Mouse (Mus musculus) C2C12 (cell line): ENCODE measurements around the gene Bbox1. TPM values are rescaled to one million over a fixed set of nuclear protein-coding genes. Genes with fewer than 3 reads are reported as not detected.

ENCODE experiments used
- H3K27me3 ChIP-seq: one replicate; pipeline ENCODE4 v1.6.1; 2011; ENCODE audit not compliant: control insufficient read depth, insufficient read depth, insufficient read length
- H3K36me3 ChIP-seq: one replicate; pipeline ENCODE4 v1.6.1; 2011; ENCODE audit not compliant: control insufficient read depth, insufficient read depth
- H3K4me3 ChIP-seq: one replicate; pipeline ENCODE4 v1.5.1; 2011; ENCODE audit warnings: mild to moderate bottlenecking, control low read depth; ENCODE audit not compliant: poor library complexity, insufficient read depth, severe bottlenecking
- H3K79me2 ChIP-seq: one replicate; pipeline ENCODE4 v1.6.1; 2011; ENCODE audit not compliant: control insufficient read depth, insufficient read depth
- H3K79me3 ChIP-seq: one replicate; pipeline ENCODE4 v1.6.1; 2011; ENCODE audit warnings: low read depth, control low read depth
- H3ac ChIP-seq: one replicate; pipeline ENCODE3; 2011; ENCODE audit warnings: low read depth; ENCODE audit not compliant: control insufficient read depth, insufficient read length
- CEBPB ChIP-seq: IDR thresholded peaks from one replicate; pipeline ENCODE4 v1.6.1; 2011; ENCODE audit warnings: low read depth, mild to moderate bottlenecking, control low read depth, moderate library complexity
- CTCF ChIP-seq: IDR thresholded peaks from one replicate; pipeline ENCODE4 v1.5.1; 2011; ENCODE audit not compliant: control insufficient read depth, insufficient read depth, insufficient read length
- FOSL1 ChIP-seq: IDR thresholded peaks from one replicate; pipeline ENCODE4 v1.8.0; 2011; ENCODE audit warnings: mild to moderate bottlenecking, low read length; ENCODE audit not compliant: poor library complexity, insufficient read depth, severe bottlenecking
- MAX ChIP-seq: IDR thresholded peaks from one replicate; pipeline ENCODE4 v1.6.1; 2011; ENCODE audit warnings: mild to moderate bottlenecking, control low read depth
- MYOD1 ChIP-seq: IDR thresholded peaks from one replicate; pipeline ENCODE4 v1.6.1; 2011; ENCODE audit warnings: low read depth; ENCODE audit not compliant: control insufficient read depth, insufficient read length
- MYOG ChIP-seq: IDR thresholded peaks from one replicate; pipeline ENCODE4 v1.6.1; 2011; ENCODE audit not compliant: control insufficient read depth, insufficient read length; ENCODE audit errors: extremely low read depth
- USF1 ChIP-seq: IDR thresholded peaks from one replicate; pipeline ENCODE4 v1.6.1; 2011; ENCODE audit warnings: low read depth, mild to moderate bottlenecking, control low read depth, moderate library complexity
- long read RNA-seq, 2 experiments: library from polyadenylated mRNA; unstranded; transcript quantifications; one replicate each; pipeline ENCODE4 v2.0.0; 2019 to 2020
- polyA plus RNA-seq: library from polyadenylated mRNA; unstranded; fragments of >200 nt; fragmentation: generic; extraction: Trizol; gene quantifications from one replicate; pipeline ENCODE4 v1.2.1, GENCODE M21; 2012; ENCODE audit warnings: missing spikeins

The Bbox1 gene
- polyA plus RNA-seq = not detected
- long read RNA-seq, experiment 1 = 0 reads
- long read RNA-seq, experiment 2 = 0 reads

DNA sequence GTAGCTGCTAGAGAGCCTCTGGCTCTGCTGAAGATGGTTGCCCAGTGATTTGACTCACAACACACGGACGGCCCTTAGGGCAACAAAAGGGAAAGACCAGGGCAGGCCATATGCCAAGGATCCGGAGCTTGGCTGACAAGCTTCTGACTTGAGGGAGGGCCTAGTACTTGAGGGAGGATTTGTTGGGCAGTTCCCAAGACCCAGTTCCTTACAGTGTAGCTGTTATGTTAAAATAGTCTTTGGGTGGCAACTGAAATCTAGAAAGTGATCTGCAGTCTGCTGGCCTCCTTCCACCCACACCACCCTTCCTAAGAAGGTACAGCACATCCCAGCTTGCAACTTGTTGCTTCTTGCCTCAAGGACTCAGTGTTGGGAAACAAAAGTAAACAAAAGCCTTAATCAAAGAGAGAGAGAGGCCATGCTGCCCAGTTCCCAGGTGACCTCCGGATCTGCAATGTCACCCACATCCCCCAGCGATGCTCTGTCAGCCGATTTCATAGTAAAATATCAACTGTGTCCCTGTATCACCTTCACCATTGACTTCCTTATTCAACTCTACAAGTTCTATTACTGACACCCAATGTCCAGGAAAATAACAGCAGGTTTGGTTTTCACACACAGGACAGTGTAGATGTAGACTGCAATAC is at the start of gene Bbox1:
Bbox1 (minus strand) TSS at position 52 of the 647 bp plus-strand sequence.
- H3K4me3 ChIP-seq = no peak within 1 kb of the TSS
- H3K79me3 ChIP-seq = no peaks in the 10 kb centered on the region
- H3K79me2 ChIP-seq = no peaks in the 10 kb centered on the region
- no peak within 1 kb of the TSS for H3ac ChIP-seq
- H3K36me3 ChIP-seq = no peaks in the 10 kb centered on the region
- H3K27me3 ChIP-seq = no peaks in the 10 kb centered on the region
- TF ChIP-seq FOSL1 (no peak), USF1 (no peak), CEBPB (no peak), MYOD1 (no peak), CTCF (no peak)

DNA sequence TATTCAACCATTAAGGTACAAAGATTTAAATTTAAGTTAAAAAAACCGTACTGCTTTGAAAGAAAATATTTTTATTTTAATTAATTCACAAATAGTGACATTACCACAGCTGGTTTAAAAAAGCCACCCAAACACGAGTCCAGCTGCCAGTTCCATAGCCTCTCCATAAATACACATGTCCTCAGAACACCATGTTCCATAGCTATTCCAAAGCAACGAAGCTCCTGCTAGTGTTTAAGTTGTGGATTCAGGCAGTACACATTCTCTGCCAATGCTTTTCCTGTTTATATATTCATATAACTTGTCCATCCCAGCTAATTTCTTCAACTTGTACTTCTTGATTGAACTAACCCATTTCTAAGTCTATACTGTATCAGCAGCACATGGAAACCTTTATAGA is 49.5 kb upstream of the Bbox1 start:
- TF ChIP-seq FOSL1 = no peak
- no peak for TF ChIP-seq MAX
- TF ChIP-seq MYOD1 = no peak
- no peak for TF ChIP-seq USF1
- no peak for TF ChIP-seq MYOG
- TF ChIP-seq CEBPB = no peak
- TF ChIP-seq CTCF = no peak
- no peaks in the 10 kb centered on the region for H3K79me3 ChIP-seq

DNA sequence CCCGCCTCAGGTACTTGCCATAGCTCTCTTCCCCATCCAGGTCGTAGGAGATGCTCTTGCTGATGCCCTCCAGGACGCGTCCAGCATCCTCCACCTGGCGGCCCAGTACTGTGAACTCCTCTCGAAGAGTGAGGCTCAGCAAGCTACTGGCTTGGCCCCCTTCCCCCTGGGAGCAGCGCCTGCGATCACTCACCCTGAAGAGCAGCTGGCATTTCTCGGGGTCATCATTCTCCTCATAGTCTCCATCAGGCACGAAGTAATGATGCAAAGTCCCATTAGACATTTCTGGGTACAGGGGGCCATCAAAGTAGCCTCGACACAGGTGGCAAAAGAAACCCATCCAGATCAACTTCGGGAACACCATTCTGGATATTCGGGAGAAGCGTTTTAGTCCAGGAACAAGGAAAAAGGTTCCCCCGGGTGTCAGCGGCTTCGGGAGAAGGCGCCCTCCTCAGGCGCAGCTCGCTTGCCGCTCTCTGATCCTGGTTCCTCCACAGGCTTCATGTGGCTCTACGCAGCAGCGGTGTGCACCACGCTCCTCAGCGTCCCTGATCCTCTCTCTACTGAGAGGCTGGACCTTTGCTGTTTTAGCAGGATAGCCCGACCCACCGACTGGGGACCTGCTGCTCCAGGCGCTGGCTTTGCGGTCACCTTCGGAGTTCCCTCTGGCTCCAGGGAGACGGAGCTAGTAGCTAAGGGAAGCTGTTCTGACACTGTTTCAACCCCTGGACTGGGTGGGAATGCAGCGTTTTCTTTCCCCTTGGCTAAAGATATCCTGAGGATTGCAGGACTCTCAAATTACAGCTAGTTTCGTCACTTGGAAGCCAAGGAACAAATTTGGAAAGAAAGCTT is 48.3 kb upstream of the Bbox1 start, which contains the start of gene Fibin:
Fibin (minus strand) TSS at position 752 of the 852 bp plus-strand sequence.
- no peak for TF ChIP-seq USF1
- TF ChIP-seq FOSL1 = no peak
- no peak for TF ChIP-seq MYOG
- no peak for TF ChIP-seq CEBPB
- no peak for TF ChIP-seq MAX
- TF ChIP-seq MYOD1 = no peak
- no peak for TF ChIP-seq CTCF
- Histone ChIP-seq H3K27me3 (no peaks in the 10 kb centered on the region), H3K36me3 (no peaks in the 10 kb centered on the region), H3K4me3 (no peak within 1 kb of the TSS), H3ac (no peak within 1 kb of the TSS), H3K79me3 (no peaks in the 10 kb centered on the region), H3K79me2 (no peaks in the 10 kb centered on the region)

More for the DNA sequence above, 49.5 kb upstream of the Bbox1 start:
- Histone ChIP-seq H3K4me3 (no peak overlapping the region), H3ac (no peak overlapping the region), H3K79me2 (no peaks in the 10 kb centered on the region), H3K27me3 (no peaks in the 10 kb centered on the region), H3K36me3 (no peaks in the 10 kb centered on the region)

DNA sequence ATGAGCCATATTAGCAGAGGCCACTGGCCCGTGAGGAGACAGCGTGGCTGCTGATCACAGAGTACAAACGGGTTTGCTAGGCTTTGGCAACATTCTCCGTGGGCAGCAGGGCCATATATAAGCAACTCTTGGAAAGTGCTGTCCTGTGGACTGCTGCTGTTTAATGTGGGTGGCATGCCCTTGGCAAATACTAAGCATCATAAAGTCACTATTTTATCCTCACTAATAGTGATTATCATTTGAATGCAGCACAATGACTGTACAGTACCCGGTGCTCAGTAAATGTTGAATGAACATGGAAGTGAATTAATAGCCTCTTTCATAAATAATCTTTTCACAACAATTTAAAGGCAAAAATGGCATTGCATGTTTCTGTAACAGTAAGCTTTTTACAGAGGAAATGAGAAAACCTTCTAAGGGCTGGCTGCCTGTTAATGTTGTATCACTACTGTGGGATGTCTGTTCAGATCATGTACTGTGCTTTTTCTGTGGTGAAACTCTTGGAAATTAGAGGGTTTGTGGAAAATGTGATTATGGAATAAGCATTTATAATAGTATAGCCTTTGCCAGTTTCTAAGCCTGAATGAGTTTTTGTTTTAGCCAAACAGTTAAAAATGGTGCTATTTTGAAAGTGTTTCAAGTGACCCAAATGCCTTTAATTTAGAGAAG is 39.1 kb upstream of the Bbox1 start:
- no peak overlapping the region for H3K4me3 ChIP-seq
- H3K36me3 ChIP-seq = no peaks in the 10 kb centered on the region
- H3K79me3 ChIP-seq = no peaks in the 10 kb centered on the region
- no peaks in the 10 kb centered on the region for H3K79me2 ChIP-seq
- no peak overlapping the region for H3ac ChIP-seq
- H3K27me3 ChIP-seq = no peaks in the 10 kb centered on the region
- TF ChIP-seq CTCF (no peak), FOSL1 (no peak), MYOG (no peak), USF1 (no peak), MAX (no peak), MYOD1 (no peak), CEBPB (no peak)

DNA sequence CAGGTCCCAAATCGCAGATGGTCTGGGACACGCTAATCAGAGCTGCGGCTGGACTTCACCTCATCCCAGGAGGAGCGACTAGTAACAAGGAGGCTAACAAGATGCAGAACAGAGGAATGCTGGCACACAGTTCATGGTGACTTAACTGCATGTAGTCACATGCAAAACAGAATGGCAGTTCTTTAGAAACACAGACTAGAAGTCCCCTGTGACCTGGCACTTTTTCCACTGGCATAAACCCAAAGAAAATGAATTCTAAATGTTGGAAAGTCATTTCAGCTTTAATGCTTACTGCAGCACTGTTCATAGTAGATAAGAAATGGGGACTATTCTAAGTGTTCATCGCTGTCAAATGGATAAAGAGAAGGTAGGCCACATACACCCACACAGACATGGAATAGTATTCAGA is 37.5 kb upstream of the Bbox1 start:
- no peaks in the 10 kb centered on the region for H3K27me3 ChIP-seq
- no peak overlapping the region for H3K4me3 ChIP-seq
- no peak overlapping the region for H3ac ChIP-seq
- H3K36me3 ChIP-seq = no peaks in the 10 kb centered on the region
- TF ChIP-seq MYOD1 (no peak), CEBPB (no peak), USF1 (no peak), FOSL1 (no peak), MAX (no peak)
- H3K79me2 ChIP-seq = no peaks in the 10 kb centered on the region
- no peaks in the 10 kb centered on the region for H3K79me3 ChIP-seq

DNA sequence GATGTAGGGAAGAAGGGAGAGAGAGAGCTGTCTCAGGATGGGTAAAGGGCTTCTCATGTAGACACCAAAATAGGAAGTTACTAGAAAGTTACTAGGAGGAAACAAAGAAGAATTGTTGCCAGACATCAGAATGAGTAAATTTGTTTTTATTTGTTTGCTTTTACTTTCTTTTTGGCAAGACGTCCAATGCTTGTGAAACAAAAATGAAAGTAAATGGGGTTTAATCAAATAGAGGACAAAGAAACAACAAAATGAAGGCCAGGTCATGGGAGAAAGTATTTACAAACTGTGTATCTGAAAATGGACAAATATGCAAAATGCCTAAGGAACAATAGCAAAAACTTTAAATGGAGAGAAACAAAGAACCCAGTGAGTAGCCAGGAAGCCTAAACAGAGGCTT is 37.0 kb upstream of the Bbox1 start:
- Histone ChIP-seq H3K4me3 (no peak overlapping the region), H3K36me3 (no peaks in the 10 kb centered on the region)
- TF ChIP-seq CEBPB (no peak), CTCF (no peak), FOSL1 (no peak), MYOG (no peak), USF1 (no peak), MYOD1 (no peak), MAX (no peak)

More for the DNA sequence above, 37.0 kb upstream of the Bbox1 start:
- H3K79me3 ChIP-seq = no peaks in the 10 kb centered on the region
- H3K27me3 ChIP-seq = no peaks in the 10 kb centered on the region
- H3K79me2 ChIP-seq = no peaks in the 10 kb centered on the region
- H3ac ChIP-seq = no peak overlapping the region
